Mouse (Mus musculus) c-Kit-negative CD71-positive TER-119-positive erythroid progenitor cells, embryonic 14.5 days (primary cell): ENCODE data around the gene Mcm5.

ENCODE experiments used
- DNase-seq: peaks from one replicate; pipeline ENCODE4 v3.0.0-alpha.2; 2013; ENCODE audit warnings: low read depth, low spot score

Mcm5 gene

GRCm38 (mm10) chr8:75109236-75109967, at the start of gene Mcm5:
TSS of gene Mcm5 (plus strand) at chr8:75109569.
- peak; percentile 100 for DNase-seq

GRCm38 (mm10) chr8:75060022-75060421, 49.3 kb upstream of the Mcm5 start:
- no peak for DNase-seq

- DNase-seq, result no peak
Observed at GRCm38 (mm10) chr8:75060815-75061214, 48.6 kb upstream of the Mcm5 start.

- DNase-seq, result no peak
Observed at GRCm38 (mm10) chr8:75063290-75063689, 46.1 kb upstream of the Mcm5 start.

GRCm38 (mm10) chr8:75064790-75065189, 44.6 kb upstream of the Mcm5 start:
- DNase-seq, result no peak

- DNase-seq, result no peak
Observed at GRCm38 (mm10) chr8:75067287-75067686, 42.1 kb upstream of the Mcm5 start.

- no peak for DNase-seq
Observed at GRCm38 (mm10) chr8:75070297-75070696, 39.1 kb upstream of the Mcm5 start.

GRCm38 (mm10) chr8:75071627-75072346, 37.6 kb upstream of the Mcm5 start:
- peak; percentile 72 for DNase-seq

GRCm38 (mm10) chr8:75074876-75075275, 34.5 kb upstream of the Mcm5 start:
- no peak for DNase-seq

GRCm38 (mm10) chr8:75078215-75078614, 31.2 kb upstream of the Mcm5 start:
- no peak for DNase-seq

GRCm38 (mm10) chr8:75078851-75079250, 30.5 kb upstream of the Mcm5 start:
- no peak for DNase-seq

GRCm38 (mm10) chr8:75081364-75082040, 27.9 kb upstream of the Mcm5 start:
- DNase-seq, result no peak

GRCm38 (mm10) chr8:75082181-75082805, 27.1 kb upstream of the Mcm5 start:
- peak; percentile 19 for DNase-seq

GRCm38 (mm10) chr8:75083846-75084245, 25.5 kb upstream of the Mcm5 start:
- peak; percentile 99 for DNase-seq

- no peak for DNase-seq
Observed at GRCm38 (mm10) chr8:75084382-75085064, 24.8 kb upstream of the Mcm5 start.

- DNase-seq, result no peak
Observed at GRCm38 (mm10) chr8:75086002-75086401, 23.4 kb upstream of the Mcm5 start.

- DNase-seq, result no peak
Observed at GRCm38 (mm10) chr8:75087127-75087526, 22.2 kb upstream of the Mcm5 start.

GRCm38 (mm10) chr8:75088989-75089881, 20.1 kb upstream of the Mcm5 start:
- DNase-seq, result no peak

- DNase-seq, result no peak
Observed at GRCm38 (mm10) chr8:75090781-75091365, 18.5 kb upstream of the Mcm5 start.
